In genomic region chr12:59066448-59067077, GRCm38 (mm10) we compare ENCODE assay signal across 7 mouse cellular contexts. TPM values are rescaled to one million over a fixed set of nuclear protein-coding genes. Genes with fewer than 3 reads are reported as not detected.
DNase-seq lines count a peak whose midpoint lies in the region; ATAC-seq lines count a peak whose summit lies in the region.

TSS of gene Pnn (plus strand) at chr12:59066884.

- no peaks in the 10 kb centered on the region for H3K4me1 ChIP-seq in intestine, embryonic 16.5 days (ENCODE audit: control insufficient read depth, insufficient read depth, low read length)
- 0 out of 2 replicates have a peak, but pooled peaks cover 5% of the 10 kb centered on the region for H3K4me1 ChIP-seq in midbrain, embryonic 11.5 days (ENCODE audit: control insufficient read depth, insufficient read depth, low read length)

- no peaks in the 10 kb centered on the region for H3K27me3 ChIP-seq in intestine, embryonic 16.5 days (replicated peaks; ENCODE audit: control insufficient read depth, insufficient read depth, low read length)
- H3K27me3 ChIP-seq in midbrain, embryonic 11.5 days (ENCODE audit: control insufficient read depth, insufficient read depth, low read length): no peaks in the 10 kb centered on the region

- no peaks in the 10 kb centered on the region for H3K9me3 ChIP-seq in intestine, embryonic 16.5 days (ENCODE audit: control insufficient read depth, low read length)
- no peaks in the 10 kb centered on the region for H3K9me3 ChIP-seq in midbrain, embryonic 11.5 days (ENCODE audit: control insufficient read depth, low read length)

- under 1% methylated on average over 43 of the region's 43 CpGs for WGBS in intestine, embryonic 16.5 days
- under 1% methylated on average over 43 of the region's 43 CpGs for WGBS in midbrain, embryonic 11.5 days

- H3K9ac ChIP-seq in intestine, embryonic 16.5 days (ENCODE audit: low read depth, low read length): peak within 1 kb of the TSS; percentile 99
- peak within 1 kb of the TSS; percentile 99 for H3K9ac ChIP-seq in midbrain, embryonic 11.5 days (ENCODE audit: low read length)

- peak within 1 kb of the TSS; percentile 99 for H3K4me3 ChIP-seq in intestine, embryonic 16.5 days (ENCODE audit: low read length)
- H3K4me3 ChIP-seq in midbrain, embryonic 11.5 days (ENCODE audit: low read depth, low read length): peak within 1 kb of the TSS; percentile 99

- peaks cover 12% of the 10 kb centered on the region for H3K36me3 ChIP-seq in intestine, embryonic 16.5 days (ENCODE audit: control insufficient read depth, insufficient read depth, low read length)
- H3K36me3 ChIP-seq in midbrain, embryonic 11.5 days (ENCODE audit: control insufficient read depth, insufficient read depth, low read length): peaks cover 11% of the 10 kb centered on the region; the same call in 1 of the 2 replicates

- peak; percentile 99 for ATAC-seq in intestine, embryonic 16.5 days
- peak; percentile 99 for ATAC-seq in midbrain, embryonic 11.5 days (ENCODE audit: low FRiP score)

- peak within 1 kb of the TSS; percentile 90 for H3K27ac ChIP-seq in intestine, embryonic 16.5 days (ENCODE audit: low read length)
- H3K27ac ChIP-seq in midbrain, embryonic 11.5 days (ENCODE audit: low read depth, low read length): peak within 1 kb of the TSS; percentile 74

- intact Hi-C loops in left cerebral cortex, postnatal 36 days (cut with DNase I): loop anchor here (2.0 to 10.0 kb wide), 3 partner anchors 54 to 148 kb away; partner anchors contain the start of genes Fbxo33, Gemin2 and Sec23a

- DNase-seq in adrenal gland, adult 8-10 months: peak; percentile 97
- peak; percentile 96 for DNase-seq in embryo, embryonic 9.5 days (ENCODE audit: extremely low spot score)
- DNase-seq in gastrocnemius, postnatal 4 days (ENCODE audit: low spot score in 2 of 2): peak; percentile 92 to 96
- peak; percentile 97 to 98 for DNase-seq in left cerebral cortex, postnatal 36 days (ENCODE audit: low spot score in 2 of 2)
- DNase-seq in midbrain, embryonic 11.5 days (ENCODE audit: low spot score, missing footprints): peak; percentile 98
- DNase-seq in skeletal muscle tissue, adult 2 months (ENCODE audit: low read depth, low spot score): peak; percentile 98

- H3K4me2 ChIP-seq in intestine, embryonic 16.5 days (ENCODE audit: low read depth, low read length): peak within 1 kb of the TSS; percentile 83
- H3K4me2 ChIP-seq in midbrain, embryonic 11.5 days: peak within 1 kb of the TSS; percentile 84

RNA-seq across cellular contexts. Expression of gene Pnn, which starts in this region (rescaled TPM):
- 10 to 100 TPM; 25.6 to 55.4 (median 43.2) TPM for total RNA-seq in adrenal gland, adult 8-10 months (2022)
- 10 to 100 TPM; 32.4 to 41.1 TPM for total RNA-seq in gastrocnemius, postnatal 4 days (2021)
- 60.5 and 66.7 TPM in 2 replicates for polyA plus RNA-seq in intestine, embryonic 16.5 days (2015; fragmentation: Nextera tagmentation; extraction: Ambion mirVana)
- total RNA-seq in left cerebral cortex, postnatal 36 days (2021): 10 to 100 TPM; 49.3 to 71.7 TPM
- polyA plus RNA-seq in midbrain, embryonic 11.5 days (2014; fragmentation: Nextera tagmentation; extraction: Ambion mirVana): 97.3 and 119 TPM in 2 replicates

Comparison
In these comparisons a context has a peak if more than half of its experiments do, and no peak if none do; other contexts are left out.
1. Peak in every context shown above with its lines: DNase-seq, ATAC-seq, H3K4me3 ChIP-seq and H3K27ac ChIP-seq.